Mouse (Mus musculus): Measurements from ENCODE around the gene Htra3.

The Htra3 gene

DNA sequence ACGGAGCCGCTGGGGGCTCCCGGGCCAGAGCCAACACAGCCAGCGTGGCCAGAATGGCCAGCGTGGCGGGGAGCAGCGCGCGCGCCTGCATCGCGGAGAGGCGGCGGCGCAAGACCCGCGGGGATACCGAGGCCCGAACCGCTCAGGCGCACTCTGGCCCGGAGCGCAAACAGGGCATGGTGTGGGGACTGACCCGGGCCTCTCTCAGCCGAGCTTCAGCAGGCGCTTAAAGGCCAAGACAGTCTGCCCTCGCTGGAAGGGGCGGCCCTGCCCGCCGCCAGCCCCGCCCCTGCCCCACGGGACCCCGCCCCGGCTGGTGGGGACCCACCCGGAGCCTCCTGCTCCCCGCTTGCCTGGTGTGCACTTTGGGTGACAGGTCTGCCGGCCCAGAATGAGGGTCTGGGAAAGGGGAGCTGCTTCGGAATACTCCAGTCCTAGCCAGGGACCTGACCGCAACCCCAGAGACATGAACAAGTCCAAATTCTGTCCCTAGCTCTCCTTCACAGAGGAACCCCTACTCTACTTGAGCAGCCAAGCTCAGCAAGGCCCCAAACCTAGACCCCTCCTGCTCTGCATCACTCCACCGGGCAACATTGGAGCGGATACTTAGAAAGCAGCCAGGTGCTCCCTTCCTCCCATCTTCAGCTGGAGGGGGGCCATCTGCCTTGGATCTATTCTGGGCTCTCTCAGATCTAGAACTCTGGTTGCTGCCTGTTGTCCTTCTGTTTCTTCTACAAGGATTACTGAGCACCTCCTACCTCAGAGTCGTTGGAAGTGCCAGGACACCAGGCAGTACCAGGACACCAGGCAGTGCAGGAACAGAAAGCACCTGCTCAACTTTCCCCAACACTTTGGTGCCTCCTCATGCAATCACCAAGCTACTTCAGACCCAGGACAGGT, at the start of gene Htra3:
TSS of gene Htra3 (minus strand) at position 527 of the 900 bp plus-strand sequence.
- DNase-seq, result no peak

DNA sequence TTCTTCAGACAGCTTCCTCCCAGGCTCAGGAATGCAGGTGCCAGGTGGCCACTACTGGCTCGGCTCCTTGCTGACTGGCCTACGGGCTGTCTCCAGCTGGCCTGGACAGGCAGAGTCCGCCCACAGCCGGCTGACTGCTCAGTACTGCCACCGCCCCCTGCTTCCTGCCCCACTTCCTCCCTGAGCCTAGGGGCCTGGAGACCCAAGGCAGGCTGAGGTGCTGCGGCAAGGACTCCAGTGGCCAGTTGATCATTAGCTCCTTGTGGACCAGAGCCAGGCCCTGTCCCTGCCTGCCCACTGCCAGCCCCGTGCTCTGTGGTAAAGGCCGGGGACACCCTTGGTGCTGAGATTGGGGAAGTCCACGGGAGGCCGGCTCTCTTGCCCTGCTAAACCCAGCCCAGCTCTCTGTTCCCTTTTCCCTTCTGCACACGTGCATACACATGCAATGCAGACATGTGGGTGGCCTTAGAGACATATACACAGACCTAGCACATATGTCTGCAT, 49.4 kb upstream of the Htra3 start:
- DNase-seq, result peak; percentile 71 to 75

DNA sequence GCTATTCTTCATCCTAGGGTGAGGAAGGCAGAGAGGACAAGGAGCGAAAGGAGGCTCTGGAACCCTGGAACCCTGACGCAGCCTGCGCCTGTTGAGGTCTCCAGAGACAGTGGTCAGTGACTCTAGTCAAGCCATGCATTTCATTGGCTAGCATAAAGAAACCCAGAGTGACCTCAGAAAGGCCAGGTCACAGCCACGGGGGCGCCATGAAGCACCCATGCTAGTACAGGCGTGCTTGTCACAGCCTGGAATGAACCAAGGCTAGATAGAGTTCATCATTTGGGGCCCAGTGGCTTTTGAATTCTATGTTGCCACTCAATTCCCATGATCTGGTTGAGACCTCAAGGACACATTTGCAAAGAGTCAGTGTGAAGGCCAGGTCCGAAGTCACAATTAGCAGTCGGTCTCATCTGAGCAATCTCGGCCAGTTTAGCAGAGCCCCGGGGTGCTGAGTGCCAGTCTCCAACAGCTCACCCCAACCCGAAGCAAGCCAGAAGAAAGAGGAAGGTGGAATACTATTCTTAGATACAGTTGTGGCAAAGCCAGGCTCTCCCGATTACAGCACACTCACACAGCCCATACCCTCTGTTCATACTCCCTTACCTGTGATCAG, 48.9 kb upstream of the Htra3 start:
- DNase-seq, result no peak

DNA sequence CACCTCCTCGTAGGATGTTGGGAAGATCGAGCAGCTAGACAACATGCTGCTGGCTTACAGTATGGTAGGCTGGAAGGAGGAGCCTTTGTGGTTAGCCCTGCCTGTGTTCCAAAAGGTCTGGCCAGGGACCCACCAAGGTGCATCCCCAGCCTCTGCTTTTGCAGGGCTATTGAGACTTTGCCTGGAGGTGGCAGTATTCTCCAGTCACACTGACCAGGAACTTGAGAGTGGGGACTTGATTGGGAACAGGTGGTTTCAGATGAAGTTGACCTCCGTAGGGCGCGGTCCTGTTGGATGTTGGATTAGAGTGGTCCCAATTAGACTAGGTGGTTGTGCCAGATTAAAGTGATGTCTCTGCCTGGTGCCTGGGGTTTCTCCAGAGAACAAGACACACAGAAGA, 47.9 kb upstream of the Htra3 start:
- DNase-seq, result no peak

DNA sequence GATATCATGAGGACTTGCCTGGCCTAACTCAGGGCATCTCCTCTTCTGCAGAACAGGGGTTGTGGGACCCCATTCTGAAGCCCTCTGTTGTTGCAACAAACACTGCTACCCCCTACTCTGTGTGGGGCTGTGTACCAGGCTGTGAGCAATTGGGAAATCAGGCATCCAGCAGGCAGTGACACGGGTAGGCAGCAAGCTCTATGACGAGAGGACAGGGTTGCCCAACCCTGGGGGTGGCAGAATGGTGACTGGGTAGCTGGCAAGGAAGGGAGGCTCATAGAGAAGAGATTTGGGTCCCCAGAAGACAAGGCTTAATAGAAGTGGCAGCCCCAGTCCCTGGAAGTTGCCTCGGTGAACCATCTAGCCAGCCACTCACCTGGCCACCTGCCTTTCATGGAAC, 46.3 kb upstream of the Htra3 start:
- DNase-seq, result no peak

DNA sequence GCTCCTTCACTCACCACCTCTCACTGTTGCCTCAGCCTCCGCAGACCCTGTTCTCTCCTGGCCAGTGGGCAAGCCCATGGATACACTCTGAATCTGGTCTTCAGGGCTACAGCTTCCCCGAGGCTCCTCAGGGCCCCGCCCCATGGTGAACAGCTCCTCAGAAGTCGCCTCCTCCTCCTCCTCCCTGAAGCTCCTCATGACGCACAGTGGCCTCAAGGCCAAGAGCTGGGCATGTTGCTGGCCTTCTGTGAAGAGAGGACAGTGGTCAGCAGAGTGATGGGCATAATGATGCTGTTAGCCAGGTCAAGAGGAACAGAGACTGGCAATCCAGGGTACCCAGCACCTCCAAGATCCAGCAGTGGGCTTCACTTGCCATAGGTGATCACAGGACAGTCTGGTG, 44.3 kb upstream of the Htra3 start:
- no peak for DNase-seq

DNA sequence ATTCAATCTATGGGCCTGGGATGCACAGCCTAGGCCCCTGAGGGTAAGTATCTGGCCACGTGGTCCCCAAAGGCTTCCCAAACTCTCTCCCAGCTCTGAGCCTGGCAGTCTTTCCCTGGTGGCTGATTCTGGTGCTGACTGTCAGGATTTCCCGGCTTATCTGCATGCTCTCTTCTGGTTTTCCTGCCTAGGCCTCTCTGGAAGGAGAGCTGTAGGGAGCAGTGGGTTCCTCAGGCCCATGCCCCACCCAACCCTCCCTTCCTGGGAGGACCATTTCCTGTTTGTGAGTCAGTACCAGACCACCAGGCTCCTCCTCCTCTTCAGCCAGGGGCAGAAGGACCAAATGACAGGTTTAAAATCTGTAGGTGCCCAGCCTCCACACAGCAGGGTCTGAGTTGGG, 43.1 kb upstream of the Htra3 start:
- no peak for DNase-seq

DNA sequence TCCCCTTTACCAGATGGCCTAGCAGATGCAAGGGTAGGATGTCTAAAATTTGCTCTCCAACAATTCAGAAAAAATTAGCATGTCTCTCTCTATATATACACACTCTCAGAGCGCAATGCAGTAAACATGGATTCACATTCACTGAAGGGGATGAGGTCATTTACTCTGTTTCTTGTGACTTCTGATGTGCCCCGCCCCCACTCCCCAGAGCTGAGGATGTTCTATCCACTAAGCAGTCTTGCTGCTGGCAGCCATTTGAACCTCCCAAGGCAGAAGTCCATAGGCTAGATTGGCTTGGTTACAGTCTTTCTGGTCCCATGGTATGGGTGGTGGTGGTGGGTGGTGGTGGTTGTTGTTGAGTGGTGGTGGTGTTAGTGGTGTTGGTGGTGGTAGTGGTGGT, 42.4 kb upstream of the Htra3 start:
- DNase-seq, result no peak

DNA sequence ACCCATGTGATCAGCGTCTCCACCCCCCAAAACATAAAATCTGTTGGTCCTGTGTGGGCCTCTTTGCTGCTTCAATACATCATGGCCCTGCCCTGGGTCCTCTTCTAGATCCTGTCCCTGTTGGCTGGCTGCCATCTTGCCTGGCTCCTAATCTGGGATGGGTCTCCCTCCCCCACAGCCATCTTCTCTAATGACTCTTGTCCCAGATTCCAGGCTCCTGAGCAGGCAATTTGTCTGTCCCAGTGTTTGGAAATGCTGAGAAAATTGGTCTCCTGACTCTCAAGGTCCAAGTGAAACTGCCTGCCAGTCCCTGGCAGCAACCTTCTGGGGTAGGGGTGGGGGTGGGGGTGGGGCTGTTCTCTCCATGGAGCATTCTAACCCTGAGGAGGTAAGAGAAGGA, 40.3 kb upstream of the Htra3 start:
- DNase-seq, result peak in 1 of 2 experiments; percentile 21

DNA sequence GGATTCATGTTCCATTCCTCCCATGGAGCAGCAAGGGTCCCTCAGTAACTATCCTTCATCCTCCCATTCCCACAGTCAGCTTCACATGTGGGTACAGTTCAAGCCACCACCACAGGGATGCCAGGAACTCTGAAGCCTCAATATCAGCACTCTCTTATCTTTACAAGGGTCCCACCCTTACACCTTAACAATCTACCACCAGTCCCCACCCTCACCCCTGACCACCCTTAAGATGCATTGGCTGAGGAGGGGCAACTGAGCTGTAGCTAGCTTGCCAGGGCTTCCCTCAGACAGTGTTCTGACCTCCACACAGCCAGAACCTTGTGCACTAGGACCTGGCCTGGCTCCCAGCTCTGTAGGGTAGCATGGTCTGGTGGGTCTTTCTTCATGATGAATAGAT, 39.8 kb upstream of the Htra3 start:
- DNase-seq, result no peak

DNA sequence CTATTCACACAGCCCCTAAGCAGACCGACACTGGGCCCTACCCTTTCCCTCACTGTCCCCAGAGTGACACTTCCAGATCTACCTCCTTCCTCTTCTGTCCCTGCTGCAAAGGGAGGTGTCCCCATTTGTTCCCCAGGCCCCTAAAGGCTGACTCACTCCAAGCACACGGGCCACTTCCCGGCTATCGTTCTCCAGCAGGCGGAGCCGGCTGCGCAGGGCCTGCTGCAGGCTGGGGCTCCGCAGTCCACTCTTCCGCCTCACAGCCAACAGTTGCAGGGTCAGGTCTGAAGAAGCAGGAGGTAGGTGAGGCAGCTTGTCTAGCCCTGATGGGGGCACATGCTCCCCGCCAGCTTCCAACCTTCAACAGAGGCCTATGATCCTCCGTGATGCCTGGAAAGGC, 39.2 kb upstream of the Htra3 start:
- DNase-seq, result no peak

DNA sequence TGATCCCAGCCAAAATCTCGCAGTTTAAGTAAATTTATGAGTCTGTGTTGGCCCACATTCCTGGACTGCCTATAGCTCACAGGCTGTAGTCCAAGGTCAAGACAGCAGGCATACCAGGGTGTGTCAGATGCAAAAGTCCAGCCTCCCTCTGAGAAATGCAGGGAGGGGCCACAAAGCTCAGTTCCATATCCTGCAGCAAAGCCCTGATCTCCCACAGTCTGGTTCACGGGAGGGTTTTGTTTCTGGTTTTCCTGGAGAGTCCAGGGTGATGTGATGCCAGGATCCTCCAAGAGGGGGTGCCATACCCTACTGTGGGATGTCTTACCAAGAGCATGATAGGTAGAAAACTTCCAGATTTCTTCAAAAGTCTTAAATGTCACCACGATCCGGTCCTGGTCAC, 38.4 kb upstream of the Htra3 start:
- DNase-seq, result peak; percentile 18 to 51

DNA sequence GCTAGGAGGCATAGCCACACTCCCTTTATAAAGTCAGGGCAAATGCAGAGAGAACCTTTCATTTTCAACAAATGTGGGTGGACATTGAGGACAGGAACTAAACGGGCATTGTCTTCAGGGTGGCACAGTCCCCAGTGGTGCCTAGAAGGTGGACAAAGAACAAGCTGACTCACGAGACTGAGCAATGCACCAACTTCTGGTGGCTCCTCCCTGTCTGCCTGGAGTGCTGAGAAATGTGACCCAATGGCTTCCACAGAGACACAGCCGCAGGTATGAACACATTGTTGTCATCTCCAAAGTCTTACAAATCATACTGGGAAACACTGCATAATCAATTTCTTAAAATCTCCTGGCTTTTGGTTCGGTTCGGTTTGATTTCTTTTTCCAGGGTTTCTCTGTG, 37.9 kb upstream of the Htra3 start:
- DNase-seq, result no peak

DNA sequence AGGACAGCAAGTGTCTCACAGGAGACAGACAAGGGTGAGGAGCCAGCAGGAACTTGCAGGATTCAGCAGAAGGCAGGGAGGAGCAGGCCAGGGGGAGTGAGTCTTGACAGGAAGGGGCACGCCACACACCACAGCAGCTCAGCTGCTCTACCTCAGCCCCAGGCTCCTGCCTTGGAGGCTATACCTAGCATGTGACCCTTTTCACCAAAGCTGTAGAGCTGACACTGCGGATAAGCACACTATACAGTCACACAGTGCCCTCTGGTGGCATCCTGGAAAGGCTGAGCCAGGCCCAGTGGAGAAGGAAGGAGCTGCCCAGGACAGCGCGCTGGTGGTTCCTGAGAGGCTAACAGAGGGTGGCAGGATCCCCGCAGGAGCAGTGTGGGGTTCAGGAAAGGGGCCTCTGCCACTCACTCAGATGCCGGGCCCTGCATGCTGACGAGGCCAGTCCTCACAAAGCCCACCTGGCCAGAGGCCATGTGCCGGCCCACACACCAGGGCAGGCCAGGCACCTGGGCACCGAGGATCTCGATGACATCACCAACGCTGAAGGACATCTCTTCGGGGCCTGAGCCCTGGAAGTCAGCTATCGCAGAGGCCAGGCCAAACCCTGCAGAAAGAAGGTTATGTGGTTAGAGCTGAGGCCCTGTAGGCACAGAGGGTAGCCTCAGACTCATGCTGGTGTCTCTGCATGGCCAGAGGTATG, 34.2 kb upstream of the Htra3 start:
- peak; percentile 73 to 86 for DNase-seq

DNA sequence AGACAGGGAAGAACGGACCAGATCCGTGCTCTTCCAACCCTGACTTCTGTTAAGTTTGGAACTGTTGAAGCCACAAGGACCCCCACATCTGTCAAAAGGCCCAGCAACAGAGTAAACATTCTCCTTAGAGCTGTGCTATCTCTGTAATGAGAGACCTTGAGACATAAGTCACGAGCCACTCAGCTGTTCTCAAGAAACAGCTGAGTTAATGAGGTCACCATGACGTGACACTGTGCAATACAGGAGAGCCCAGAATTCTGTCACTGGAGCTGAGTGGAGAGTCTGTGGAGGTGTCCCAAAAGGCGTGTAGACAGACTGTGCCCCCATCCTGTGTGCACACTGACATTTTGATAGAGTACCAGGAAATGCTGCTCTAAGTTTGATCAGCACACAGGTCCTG, 32.9 kb upstream of the Htra3 start:
- no peak for DNase-seq

DNA sequence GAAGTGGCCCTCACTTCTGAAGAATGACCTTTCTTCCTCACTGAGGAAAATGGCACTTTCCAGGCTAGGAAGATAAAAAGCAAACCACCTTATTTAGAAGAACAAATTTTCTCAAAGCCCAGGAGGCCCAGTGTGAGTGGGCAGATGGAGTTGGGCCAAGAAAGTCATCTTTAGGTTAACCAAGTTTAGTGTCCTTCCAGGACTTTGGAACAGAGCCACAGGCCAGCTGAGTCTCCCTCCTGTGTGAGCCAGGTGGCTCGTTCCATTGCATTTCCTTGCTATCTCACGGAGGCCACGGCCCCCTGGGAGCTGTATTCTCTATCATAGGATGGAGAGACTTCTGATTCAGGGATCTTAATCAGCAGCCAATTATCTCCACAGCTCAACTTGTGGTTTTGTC, 31.3 kb upstream of the Htra3 start:
- no peak for DNase-seq

DNA sequence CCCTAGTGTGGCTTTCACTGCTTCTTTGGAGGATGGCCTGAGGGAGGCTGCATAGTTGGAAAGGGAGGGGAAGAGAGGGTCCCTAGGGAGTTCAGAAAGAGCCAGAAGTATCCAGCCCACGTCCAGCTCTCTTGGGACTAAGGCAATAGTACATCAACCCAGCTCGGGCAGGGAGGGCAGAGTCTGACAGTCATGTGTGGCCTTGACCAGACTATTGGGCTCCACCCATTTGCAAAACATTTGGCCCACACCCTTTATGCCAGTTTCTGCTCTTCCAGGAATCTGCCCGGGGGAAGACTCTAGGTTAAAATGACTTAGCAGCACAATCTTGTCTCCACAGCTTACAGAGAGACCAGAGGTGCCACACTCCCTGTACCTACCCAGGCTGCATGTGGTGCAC, 30.9 kb upstream of the Htra3 start:
- no peak for DNase-seq

DNA sequence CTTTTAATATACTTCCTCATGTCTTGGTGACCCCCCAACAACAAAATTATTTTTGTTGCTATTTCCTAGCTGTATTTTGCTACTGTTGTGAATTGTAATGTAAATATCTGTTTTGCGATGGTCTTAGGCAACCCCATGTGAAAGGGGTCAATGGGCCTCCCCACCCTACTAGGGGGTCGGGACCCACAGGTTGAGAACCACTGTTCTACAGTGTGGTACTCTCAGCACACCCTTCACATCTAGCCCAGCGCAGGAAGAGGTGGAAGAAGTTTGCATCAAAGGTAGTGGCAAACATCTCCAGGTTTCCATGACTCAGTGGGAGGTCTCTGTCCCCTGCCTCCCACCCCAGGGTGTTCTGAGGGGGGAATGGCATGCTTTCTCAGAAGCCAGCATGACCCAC, 25.8 kb upstream of the Htra3 start:
- no peak for DNase-seq

DNA sequence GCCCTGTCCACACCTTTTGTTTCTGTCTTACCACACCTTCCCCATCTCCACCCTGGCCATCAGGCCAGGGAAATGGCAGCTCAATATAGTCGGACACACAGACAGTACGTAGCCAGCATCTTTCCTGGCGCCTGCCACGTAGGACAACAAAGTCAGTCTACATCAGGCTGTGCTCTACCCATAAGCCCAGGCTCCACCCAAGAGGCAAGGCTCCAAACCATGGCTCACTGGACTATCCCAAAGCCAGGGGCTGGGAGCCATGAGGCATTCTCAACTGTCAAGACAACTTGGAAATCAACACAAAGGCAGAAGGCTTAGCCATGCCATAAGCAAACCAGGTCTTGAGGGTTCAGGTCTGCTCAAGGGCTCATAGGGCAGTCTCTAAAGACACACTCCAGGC, 24.2 kb upstream of the Htra3 start:
- no peak for DNase-seq

DNA sequence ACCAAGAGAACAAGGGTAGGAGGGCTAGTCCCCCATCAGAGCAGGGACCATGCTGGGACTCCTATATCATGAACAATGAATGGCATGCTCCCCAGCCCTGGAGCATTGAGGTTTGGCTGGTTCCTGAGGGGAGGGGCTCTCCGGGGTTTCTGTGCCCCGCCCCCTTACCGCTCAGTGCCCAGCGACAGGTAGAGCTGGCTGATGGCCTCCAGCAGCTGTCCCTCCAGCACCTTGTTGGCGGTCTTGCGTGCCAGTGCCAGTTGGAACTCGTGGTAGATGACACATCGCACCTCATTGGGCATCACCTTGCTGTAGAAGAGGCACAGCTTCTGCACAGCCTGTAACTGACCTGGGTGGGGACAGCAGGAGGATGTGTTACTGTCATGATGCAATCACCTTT, 23.6 kb upstream of the Htra3 start:
- no peak for DNase-seq

DNA sequence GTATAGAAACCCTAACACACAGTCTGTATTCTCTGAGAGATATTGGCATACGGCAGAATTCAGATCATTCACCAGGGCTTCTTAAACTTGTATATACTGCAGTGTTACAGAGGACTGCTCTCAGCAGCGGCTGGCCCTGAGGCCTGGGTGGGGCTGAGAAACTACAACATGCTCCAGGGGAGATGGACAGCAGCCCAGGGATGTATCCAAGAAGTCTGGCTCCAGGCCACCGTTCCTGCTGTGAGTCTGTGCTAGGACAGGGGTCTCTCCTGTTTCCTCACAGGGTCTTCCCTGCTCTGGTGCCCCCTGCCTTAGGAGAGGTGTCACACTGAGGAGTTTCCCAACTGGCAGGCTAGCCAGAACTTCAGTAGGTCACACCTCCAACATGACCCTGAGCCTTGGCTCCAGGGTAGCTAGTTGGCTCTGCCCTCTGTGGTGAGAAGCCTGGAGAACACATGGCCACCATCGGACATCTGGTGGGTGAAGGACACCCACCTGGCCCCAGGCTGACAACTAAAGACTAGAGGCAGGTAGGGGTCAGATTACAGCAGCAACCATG, 23.1 kb upstream of the Htra3 start:
- DNase-seq, result no peak

DNA sequence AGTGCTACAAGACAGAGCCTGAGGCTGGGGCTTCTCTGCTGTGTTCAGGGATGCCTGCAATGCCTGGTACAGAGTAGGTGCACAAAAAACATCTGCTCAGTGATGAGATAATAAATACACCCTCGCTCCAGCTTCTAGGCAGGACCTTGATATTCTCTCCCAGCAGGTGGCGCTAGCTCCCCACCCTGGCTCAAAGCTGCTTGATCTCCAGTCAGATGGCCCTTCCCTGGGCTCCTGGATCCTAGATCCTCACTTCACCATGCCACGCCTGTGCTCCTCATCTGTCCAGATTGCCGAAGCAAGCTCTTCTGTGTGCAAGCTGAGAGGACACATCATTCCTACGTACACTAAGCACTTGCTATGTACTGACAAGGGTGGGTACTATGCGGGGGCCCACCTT, 21.5 kb upstream of the Htra3 start:
- peak; percentile 67 to 80 for DNase-seq

DNA sequence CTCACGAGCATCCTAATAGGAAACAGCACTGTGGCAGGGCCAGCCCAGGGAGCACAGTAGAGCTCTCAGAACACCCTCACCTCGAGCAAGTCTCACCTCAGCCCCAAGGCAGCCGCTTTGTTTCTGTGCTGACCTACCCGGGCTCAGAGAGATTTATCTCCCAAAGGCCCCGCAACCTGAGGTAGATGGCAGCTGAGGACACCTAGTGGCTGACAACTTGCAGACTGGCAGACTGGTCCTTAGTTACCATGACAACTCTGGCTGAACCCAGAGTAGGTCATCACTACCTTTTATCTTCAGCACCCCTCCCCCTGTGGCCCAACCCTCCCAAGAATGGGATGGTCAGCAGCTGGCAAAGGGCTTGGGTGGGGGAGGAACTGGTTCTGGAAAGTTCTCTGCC, 16.2 kb upstream of the Htra3 start:
- DNase-seq, result peak in 1 of 2 experiments; percentile 39
